In genomic region chr15:74382556-74382955, GRCm38 (mm10) we compare ENCODE assay signal across 10 mouse cellular contexts.
DNase-seq lines count a peak whose midpoint lies in the region; ATAC-seq lines count a peak whose summit lies in the region.
"Had no signal": no experiment of that assay in that cellular context is flagged by ENCODE, and none has a peak within 500 bp of the region (broad histone marks: within the 10 kb centered on the region; RNA-seq: fewer than 3 reads in every experiment).

No protein-coding gene starts in this region.

- H3K4me2 ChIP-seq in hindbrain, embryonic 11.5 days (replicated peaks; ENCODE audit: low read depth, low read length) = no peak overlapping the region
- H3K4me2 ChIP-seq in hindbrain, embryonic 12.5 days (replicated peaks) = no peak overlapping the region
- H3K4me2 ChIP-seq: embryonic facial prominence, embryonic 13.5 days had no signal

- peak; percentile 71 for DNase-seq in hindbrain, embryonic 11.5 days (ENCODE audit: low spot score)
- peak; percentile 19 for DNase-seq in 416B (ENCODE audit: low read depth)
- DNase-seq in adrenal gland, postnatal 10 days = peak; percentile 73
- peak; percentile 53 for DNase-seq in kidney, postnatal 14 days
- no peak for DNase-seq in cerebellum, adult 9-10 months
- DNase-seq in T-cell, adult 2 months (ENCODE audit: low spot score) = no peak
- no peak for DNase-seq in layer of hippocampus, adult 8-10 months (ENCODE audit: low spot score in 2 of 2)

- H3K36me3 ChIP-seq in hindbrain, embryonic 11.5 days (ENCODE audit: control insufficient read depth, insufficient read depth, low read length) = no peaks in the 10 kb centered on the region
- no peaks in the 10 kb centered on the region for H3K36me3 ChIP-seq in hindbrain, embryonic 12.5 days
- H3K36me3 ChIP-seq: embryonic facial prominence, embryonic 13.5 days had no signal

- H3K4me1 ChIP-seq in hindbrain, embryonic 11.5 days (replicated peaks; ENCODE audit: control insufficient read depth, insufficient read depth, low read length) = 0 out of 2 replicates have a peak, but pooled peaks cover 2% of the 10 kb centered on the region
- peaks cover 10% of the 10 kb centered on the region; the same call in 1 of the 2 replicates for H3K4me1 ChIP-seq in hindbrain, embryonic 12.5 days
- H3K4me1 ChIP-seq: embryonic facial prominence, embryonic 13.5 days had no signal

- ATAC-seq in hindbrain, embryonic 11.5 days (ENCODE audit: low FRiP score) = no peak
- ATAC-seq in hindbrain, embryonic 12.5 days (ENCODE audit: low FRiP score) = no peak
- ATAC-seq: Patski had no signal

- no peak overlapping the region for H3K27ac ChIP-seq in hindbrain, embryonic 11.5 days (ENCODE audit: low read depth, low read length)
- H3K27ac ChIP-seq in hindbrain, embryonic 12.5 days = no peak overlapping the region
- H3K27ac ChIP-seq: embryonic facial prominence, embryonic 13.5 days had no signal

- H3K4me3 ChIP-seq in hindbrain, embryonic 11.5 days (ENCODE audit: low read depth, low read length) = no peak overlapping the region
- H3K4me3 ChIP-seq in hindbrain, embryonic 12.5 days = no peak overlapping the region
- H3K4me3 ChIP-seq: embryonic facial prominence, embryonic 13.5 days had no signal

- 63% methylated on average over 4 of the region's 4 CpGs for WGBS in hindbrain, embryonic 11.5 days
- 72% methylated on average over 4 of the region's 4 CpGs for WGBS in hindbrain, embryonic 12.5 days

- no peaks in the 10 kb centered on the region for H3K27me3 ChIP-seq in hindbrain, embryonic 11.5 days (ENCODE audit: control insufficient read depth, insufficient read depth, low read length)
- H3K27me3 ChIP-seq in hindbrain, embryonic 12.5 days = no peaks in the 10 kb centered on the region
- H3K27me3 ChIP-seq: embryonic facial prominence, embryonic 13.5 days; Patski had no signal

- no peaks in the 10 kb centered on the region for H3K9me3 ChIP-seq in hindbrain, embryonic 11.5 days (ENCODE audit: control insufficient read depth, low read length)
- H3K9me3 ChIP-seq in hindbrain, embryonic 12.5 days (replicated peaks) = no peaks in the 10 kb centered on the region
- H3K9me3 ChIP-seq: embryonic facial prominence, embryonic 13.5 days had no signal

- H3K9ac ChIP-seq in hindbrain, embryonic 11.5 days (ENCODE audit: low read depth, low read length) = no peak overlapping the region
- no peak overlapping the region for H3K9ac ChIP-seq in hindbrain, embryonic 12.5 days
- H3K9ac ChIP-seq: embryonic facial prominence, embryonic 13.5 days had no signal

Comparison
In these comparisons a context has a peak if more than half of its experiments do, and no peak if none do; other contexts are left out.
1. DNase-seq: peak in hindbrain, embryonic 11.5 days (single experiment), 416B (single experiment), adrenal gland, postnatal 10 days (single experiment) and kidney, postnatal 14 days (single experiment); none in cerebellum, adult 9-10 months (single experiment), T-cell, adult 2 months (single experiment) and layer of hippocampus, adult 8-10 months (0 of 2).